Mouse (Mus musculus): Measurements from ENCODE around the gene Prpf6. TPM values are rescaled to one million over a fixed set of nuclear protein-coding genes. Genes with fewer than 3 reads are reported as not detected.

The Prpf6 gene
- polyA plus RNA-seq (2014; fragmentation: Nextera tagmentation; extraction: Ambion mirVana), result 77.0 and 82.6 TPM in 2 replicates

DNA sequence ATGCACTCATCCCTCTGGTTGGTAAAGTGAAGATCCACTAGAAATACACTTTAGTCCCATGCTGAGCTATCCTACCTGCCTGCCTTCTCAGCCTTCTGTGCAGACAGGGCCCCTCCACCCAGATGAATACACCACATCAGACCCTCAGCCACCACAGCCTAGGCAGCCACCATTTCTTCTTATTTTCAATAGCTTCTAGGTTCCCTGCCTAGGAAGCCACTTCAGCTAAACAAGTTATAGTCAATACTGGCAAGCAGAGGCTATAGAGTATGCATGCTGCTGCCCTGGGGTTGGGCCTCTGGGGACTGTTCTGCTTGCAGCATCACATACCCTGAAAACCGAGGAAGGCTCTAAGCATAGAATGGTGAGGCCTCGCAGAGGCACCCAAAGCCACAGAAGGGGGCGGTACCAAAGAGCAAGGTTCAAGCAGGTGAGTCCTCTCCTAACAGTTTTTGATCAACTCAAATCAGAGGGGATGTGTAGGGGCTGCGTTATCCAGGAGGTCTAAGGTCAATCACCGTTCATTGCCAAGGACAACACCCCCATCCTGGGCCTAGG is at the start of gene Prpf6:
Gene Prpf6, plus strand, starts transcription at position 341 of the 558 bp plus-strand sequence.
- Histone ChIP-seq H3K27me3 (ENCODE audit: control insufficient read depth, insufficient read depth, low read length) (no peaks in the 10 kb centered on the region), H3K4me2 (peak within 1 kb of the TSS; percentile 85), H3K9ac (ENCODE audit: low read length) (peak within 1 kb of the TSS; percentile 92), H3K27ac (ENCODE audit: low read depth, low read length) (peak within 1 kb of the TSS; percentile 56), H3K9me3 (ENCODE audit: control insufficient read depth, low read length) (no peaks in the 10 kb centered on the region), H3K4me1 (ENCODE audit: control insufficient read depth, insufficient read depth, low read length) (peaks cover 11% of the 10 kb centered on the region), H3K4me3 (ENCODE audit: low read depth, low read length) (peak within 1 kb of the TSS; percentile 95), H3K36me3 (ENCODE audit: control insufficient read depth, insufficient read depth, low read length) (peaks cover 19% of the 10 kb centered on the region)
- 17% methylated on average over 5 of the region's 5 CpGs for WGBS
- ATAC-seq (ENCODE audit: low FRiP score) (peak; percentile 7; the same call in 1 of the 2 replicates), DNase-seq (ENCODE audit: low spot score, missing footprints) (peak; percentile 87)

GRCm38 (mm10) chr2:181546142-181546541 is 45.5 kb upstream of the Prpf6 start:
- Histone ChIP-seq H3K36me3 (ENCODE audit: control insufficient read depth, insufficient read depth, low read length) (peaks cover 33% of the 10 kb centered on the region), H3K9ac (ENCODE audit: low read length) (no peak overlapping the region), H3K27ac (ENCODE audit: low read depth, low read length) (no peak overlapping the region), H3K4me1 (ENCODE audit: control insufficient read depth, insufficient read depth, low read length) (no peaks in the 10 kb centered on the region), H3K4me2 (no peak overlapping the region), H3K4me3 (ENCODE audit: low read depth, low read length) (no peak overlapping the region), H3K27me3 (ENCODE audit: control insufficient read depth, insufficient read depth, low read length) (no peaks in the 10 kb centered on the region), H3K9me3 (ENCODE audit: control insufficient read depth, low read length) (no peaks in the 10 kb centered on the region)
- 96% methylated on average over 7 of the region's 7 CpGs for WGBS
- no peak for DNase-seq (ENCODE audit: low spot score, missing footprints)
- no peak for ATAC-seq (ENCODE audit: low FRiP score)

DNA sequence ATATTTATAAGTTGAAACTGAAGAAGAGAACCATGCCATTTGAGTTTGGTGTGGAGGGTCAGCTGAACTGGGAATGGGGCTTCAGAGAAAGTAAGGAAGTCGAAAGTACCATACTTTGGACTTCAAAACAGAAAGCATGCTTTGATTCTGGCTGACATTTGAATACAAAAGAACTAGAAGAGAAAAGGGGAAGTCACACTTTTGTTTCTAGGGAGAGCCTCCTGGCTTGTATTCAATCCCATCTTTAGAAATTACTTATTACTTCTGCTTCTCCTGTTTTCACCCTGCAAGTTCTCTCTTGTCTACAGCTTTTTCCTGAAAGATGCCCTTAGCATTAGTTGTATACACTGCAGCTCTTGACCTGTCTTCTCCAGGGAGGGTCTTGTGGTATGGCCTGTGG is 43.4 kb upstream of the Prpf6 start:
- Histone ChIP-seq H3K4me1 (ENCODE audit: control insufficient read depth, insufficient read depth, low read length) (no peaks in the 10 kb centered on the region), H3K4me3 (ENCODE audit: low read depth, low read length) (no peak overlapping the region), H3K36me3 (ENCODE audit: control insufficient read depth, insufficient read depth, low read length) (peaks cover 38% of the 10 kb centered on the region), H3K27me3 (ENCODE audit: control insufficient read depth, insufficient read depth, low read length) (no peaks in the 10 kb centered on the region), H3K9me3 (ENCODE audit: control insufficient read depth, low read length) (no peaks in the 10 kb centered on the region), H3K27ac (ENCODE audit: low read depth, low read length) (no peak overlapping the region), H3K4me2 (no peak overlapping the region), H3K9ac (ENCODE audit: low read length) (no peak overlapping the region)
- DNase-seq (ENCODE audit: low spot score, missing footprints) (peak; percentile 73), ATAC-seq (ENCODE audit: low FRiP score) (no peak)
- WGBS, result 78% methylated on average over 1 of the region's 1 CpGs

DNA sequence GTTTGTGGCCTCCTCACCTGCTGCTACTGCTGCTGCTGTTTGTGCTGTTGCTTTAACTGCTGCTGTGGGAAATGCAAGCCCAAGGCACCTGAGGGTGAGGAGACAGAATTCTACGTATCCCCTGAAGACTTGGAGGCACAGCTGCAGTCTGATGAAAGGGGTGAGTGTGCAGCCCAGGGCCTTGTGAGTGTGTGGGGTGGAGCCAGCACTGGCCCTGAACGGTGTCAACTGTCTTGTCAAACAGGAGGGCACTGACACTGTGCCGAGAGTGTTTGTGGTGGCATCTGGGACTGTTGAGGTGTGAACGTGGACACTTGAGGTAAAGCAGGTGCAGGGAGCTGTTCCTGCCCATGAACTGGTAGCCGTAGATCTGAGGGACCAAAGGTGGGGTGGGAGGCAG is 43.0 kb upstream of the Prpf6 start:
- H3K4me2 ChIP-seq, result no peak overlapping the region
- H3K4me3 ChIP-seq (ENCODE audit: low read depth, low read length), result no peak overlapping the region
- no peak overlapping the region for H3K27ac ChIP-seq (ENCODE audit: low read depth, low read length)
- no peaks in the 10 kb centered on the region for H3K9me3 ChIP-seq (ENCODE audit: control insufficient read depth, low read length)
- ATAC-seq (ENCODE audit: low FRiP score) (no peak), DNase-seq (ENCODE audit: low spot score, missing footprints) (peak; percentile 26)
- H3K36me3 ChIP-seq (ENCODE audit: control insufficient read depth, insufficient read depth, low read length), result peaks cover 38% of the 10 kb centered on the region
- no peaks in the 10 kb centered on the region for H3K27me3 ChIP-seq (ENCODE audit: control insufficient read depth, insufficient read depth, low read length)
- no peaks in the 10 kb centered on the region for H3K4me1 ChIP-seq (ENCODE audit: control insufficient read depth, insufficient read depth, low read length)
- H3K9ac ChIP-seq (ENCODE audit: low read length), result no peak overlapping the region
- WGBS, result 91% methylated on average over 5 of the region's 5 CpGs

DNA sequence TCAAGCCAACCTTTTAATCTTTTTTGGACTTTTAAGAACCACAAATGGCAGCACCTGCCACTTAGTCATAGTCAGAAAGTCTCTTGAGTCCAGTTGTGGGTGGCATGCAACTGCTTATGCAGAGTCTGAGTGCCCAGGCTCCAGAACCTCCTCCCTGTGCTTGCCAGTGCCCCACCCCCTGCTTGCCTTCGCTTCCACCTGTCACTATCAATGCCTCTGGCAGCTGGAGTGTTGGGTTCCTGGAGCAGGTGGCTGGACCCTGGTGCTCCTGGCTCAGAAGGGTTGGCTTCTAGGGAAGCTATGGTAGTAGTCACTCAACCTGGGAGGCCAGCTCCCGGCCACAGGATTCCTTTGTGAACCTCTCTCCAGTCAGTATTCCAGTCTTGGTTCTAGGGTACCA is 41.4 kb upstream of the Prpf6 start:
- H3K27me3 ChIP-seq (ENCODE audit: control insufficient read depth, insufficient read depth, low read length), result no peaks in the 10 kb centered on the region

DNA sequence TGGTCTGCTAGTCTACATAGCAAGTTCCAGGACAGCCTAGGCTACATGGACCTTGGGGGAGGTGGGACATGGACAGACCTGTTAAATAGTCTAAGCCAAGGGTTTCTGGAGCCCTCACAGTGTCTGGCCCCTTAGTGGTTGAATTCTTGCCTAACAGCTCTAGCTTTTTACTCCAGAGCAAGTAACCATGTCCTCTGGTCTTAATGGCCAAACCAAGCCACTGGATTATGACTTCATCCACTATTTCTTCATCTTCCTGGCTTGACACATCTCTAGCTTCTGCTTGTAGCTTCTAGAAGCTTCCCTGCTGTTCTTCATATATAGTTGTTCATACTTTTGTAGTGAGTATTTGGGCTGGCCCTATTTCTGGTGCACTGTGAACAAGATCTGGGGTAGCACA is 37.9 kb upstream of the Prpf6 start:
- DNase-seq (ENCODE audit: low spot score, missing footprints), result no peak
- no peak overlapping the region for H3K4me3 ChIP-seq (ENCODE audit: low read depth, low read length)
- H3K27me3 ChIP-seq (ENCODE audit: control insufficient read depth, insufficient read depth, low read length), result no peaks in the 10 kb centered on the region
- H3K9ac ChIP-seq (ENCODE audit: low read length), result no peak overlapping the region
- H3K4me2 ChIP-seq, result no peak overlapping the region
- H3K9me3 ChIP-seq (ENCODE audit: control insufficient read depth, low read length), result no peaks in the 10 kb centered on the region
- ATAC-seq (ENCODE audit: low FRiP score), result no peak
- no peak overlapping the region for H3K27ac ChIP-seq (ENCODE audit: low read depth, low read length)
- H3K4me1 ChIP-seq (ENCODE audit: control insufficient read depth, insufficient read depth, low read length), result no peaks in the 10 kb centered on the region
- H3K36me3 ChIP-seq (ENCODE audit: control insufficient read depth, insufficient read depth, low read length), result peaks cover 28% of the 10 kb centered on the region

More for the DNA sequence above, 41.4 kb upstream of the Prpf6 start:
- ATAC-seq (ENCODE audit: low FRiP score) (no peak), DNase-seq (ENCODE audit: low spot score, missing footprints) (peak; percentile 65)
- WGBS, result 100% methylated on average over 2 of the region's 2 CpGs
- no peak overlapping the region for H3K9ac ChIP-seq (ENCODE audit: low read length)
- H3K4me2 ChIP-seq, result no peak overlapping the region
- H3K4me3 ChIP-seq (ENCODE audit: low read depth, low read length), result no peak overlapping the region
- no peaks in the 10 kb centered on the region for H3K9me3 ChIP-seq (ENCODE audit: control insufficient read depth, low read length)
- H3K36me3 ChIP-seq (ENCODE audit: control insufficient read depth, insufficient read depth, low read length), result peaks cover 38% of the 10 kb centered on the region
- no peak overlapping the region for H3K27ac ChIP-seq (ENCODE audit: low read depth, low read length)
- H3K4me1 ChIP-seq (ENCODE audit: control insufficient read depth, insufficient read depth, low read length), result no peaks in the 10 kb centered on the region

DNA sequence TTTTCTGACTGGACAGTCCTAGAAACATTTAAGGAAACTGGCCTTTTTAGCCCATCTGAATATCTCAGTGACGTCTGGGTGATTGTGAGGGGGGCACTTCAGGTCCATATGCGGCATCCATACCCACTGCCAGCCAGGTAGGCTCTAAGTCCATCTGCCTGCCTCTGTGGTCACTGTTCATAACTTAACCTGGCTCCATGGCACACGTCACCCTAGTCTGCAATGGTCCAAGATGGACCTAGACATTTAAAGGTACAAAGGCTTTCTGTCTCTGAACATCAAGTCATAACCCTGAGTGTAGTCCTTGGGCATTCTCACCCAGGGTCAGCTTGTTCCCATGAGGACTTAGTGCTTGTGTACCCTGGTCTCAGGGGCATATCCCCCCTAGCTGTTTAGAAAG is 24.3 kb upstream of the Prpf6 start:
- DNase-seq (ENCODE audit: low spot score, missing footprints) (no peak), ATAC-seq (ENCODE audit: low FRiP score) (no peak)
- Histone ChIP-seq H3K4me2 (no peak overlapping the region), H3K4me3 (ENCODE audit: low read depth, low read length) (no peak overlapping the region), H3K27ac (ENCODE audit: low read depth, low read length) (no peak overlapping the region), H3K9me3 (ENCODE audit: control insufficient read depth, low read length) (no peaks in the 10 kb centered on the region), H3K27me3 (ENCODE audit: control insufficient read depth, insufficient read depth, low read length) (no peaks in the 10 kb centered on the region), H3K9ac (ENCODE audit: low read length) (no peak overlapping the region), H3K4me1 (ENCODE audit: control insufficient read depth, insufficient read depth, low read length) (no peaks in the 10 kb centered on the region), H3K36me3 (ENCODE audit: control insufficient read depth, insufficient read depth, low read length) (no peaks in the 10 kb centered on the region)
- WGBS, result 92% methylated on average over 3 of the region's 3 CpGs

DNA sequence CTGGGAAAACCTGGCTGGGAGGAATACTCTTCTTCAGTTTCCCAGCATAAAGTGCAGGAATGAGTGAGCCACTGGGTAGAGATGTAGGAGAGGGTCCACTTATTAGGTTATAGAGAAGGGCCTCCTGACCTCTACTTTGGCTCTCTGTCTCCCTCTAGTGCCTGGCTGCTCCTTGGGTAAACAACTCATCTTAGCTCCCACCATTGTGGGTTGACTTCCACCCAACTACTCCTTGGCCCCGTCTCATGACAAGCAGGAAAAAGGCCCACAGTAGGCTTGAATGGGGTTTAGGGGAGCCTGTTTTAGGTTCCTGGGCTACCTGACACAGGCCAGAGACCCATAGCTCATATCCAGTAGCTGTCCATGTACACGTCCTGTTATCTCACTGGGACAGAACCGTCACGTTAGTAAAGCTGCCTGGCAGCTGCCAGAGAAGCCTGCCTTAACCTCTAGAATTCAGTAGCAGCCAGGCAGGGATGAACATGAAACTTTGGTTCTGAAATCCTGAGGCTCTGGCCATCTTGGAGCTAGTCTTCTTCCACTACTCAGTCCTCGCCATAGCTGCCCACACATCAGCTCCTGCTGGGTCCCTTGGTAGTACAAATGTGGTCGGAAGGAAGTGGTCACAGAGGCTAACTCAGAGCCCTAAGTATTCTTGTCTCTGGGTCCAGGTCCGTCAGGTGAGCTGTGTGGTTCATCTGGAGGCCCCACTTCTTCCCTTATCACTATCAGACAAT is 23.2 kb upstream of the Prpf6 start:
- H3K27ac ChIP-seq (ENCODE audit: low read depth, low read length), result no peak overlapping the region
- no peaks in the 10 kb centered on the region for H3K4me1 ChIP-seq (ENCODE audit: control insufficient read depth, insufficient read depth, low read length)
- peak; percentile 86 for DNase-seq (ENCODE audit: low spot score, missing footprints)
- no peak for ATAC-seq (ENCODE audit: low FRiP score)
- H3K4me2 ChIP-seq, result no peak overlapping the region
- no peaks in the 10 kb centered on the region for H3K27me3 ChIP-seq (ENCODE audit: control insufficient read depth, insufficient read depth, low read length)
- no peaks in the 10 kb centered on the region for H3K9me3 ChIP-seq (ENCODE audit: control insufficient read depth, low read length)
- H3K4me3 ChIP-seq (ENCODE audit: low read depth, low read length), result no peak overlapping the region
- WGBS, result 75% methylated on average over 7 of the region's 7 CpGs
- no peak overlapping the region for H3K9ac ChIP-seq (ENCODE audit: low read length)
- no peaks in the 10 kb centered on the region for H3K36me3 ChIP-seq (ENCODE audit: control insufficient read depth, insufficient read depth, low read length)

- Histone ChIP-seq H3K4me2 (no peak overlapping the region), H3K4me3 (ENCODE audit: low read depth, low read length) (no peak overlapping the region), H3K36me3 (ENCODE audit: control insufficient read depth, insufficient read depth, low read length) (no peaks in the 10 kb centered on the region), H3K27me3 (ENCODE audit: control insufficient read depth, insufficient read depth, low read length) (no peaks in the 10 kb centered on the region), H3K9ac (ENCODE audit: low read length) (no peak overlapping the region), H3K4me1 (ENCODE audit: control insufficient read depth, insufficient read depth, low read length) (no peaks in the 10 kb centered on the region), H3K9me3 (ENCODE audit: control insufficient read depth, low read length) (no peaks in the 10 kb centered on the region), H3K27ac (ENCODE audit: low read depth, low read length) (no peak overlapping the region)
- WGBS, result 92% methylated on average over 10 of the region's 10 CpGs
- DNase-seq (ENCODE audit: low spot score, missing footprints) (no peak), ATAC-seq (ENCODE audit: low FRiP score) (no peak)
Observed at GRCm38 (mm10) chr2:181569856-181570255, 21.8 kb upstream of the Prpf6 start.
